Mouse (Mus musculus): Measurements from ENCODE around the gene Ube2j2.

GRCm38 (mm10) chr4:155964396-155964795, 20.8 kb downstream of the Ube2j2 start:
- TF ChIP-seq CTCF (IDR thresholded peaks at IDR 0.05; ENCODE audit: low read depth) = no peak
- TF ChIP-seq EP300 (IDR thresholded peaks at IDR 0.05; ENCODE audit: low read depth) = no peak
